Mouse (Mus musculus): ENCODE measurements around the gene Vmn1r212. TPM values are rescaled to one million over a fixed set of nuclear protein-coding genes. Genes with fewer than 3 reads are reported as not detected.
"Not testable (repeated sequence)": the region's sequence is repeated elsewhere in the genome, so short reads cannot be mapped to it uniquely, and the experiment has no call there.

Gene Vmn1r212
- not detected in 2 replicates for polyA plus RNA-seq (2012; rRNA removed)

GRCm38 (mm10) chr13:22884105-22884504 is at the start of gene Vmn1r212:
Gene Vmn1r212 (minus strand): TSS chr13:22884205.
- DNase-seq (ENCODE audit: low spot score) = no peak

GRCm38 (mm10) chr13:22879257-22879656 is 4.7 kb downstream of the Vmn1r212 start:
- DNase-seq (ENCODE audit: low spot score) = no peak

DNA sequence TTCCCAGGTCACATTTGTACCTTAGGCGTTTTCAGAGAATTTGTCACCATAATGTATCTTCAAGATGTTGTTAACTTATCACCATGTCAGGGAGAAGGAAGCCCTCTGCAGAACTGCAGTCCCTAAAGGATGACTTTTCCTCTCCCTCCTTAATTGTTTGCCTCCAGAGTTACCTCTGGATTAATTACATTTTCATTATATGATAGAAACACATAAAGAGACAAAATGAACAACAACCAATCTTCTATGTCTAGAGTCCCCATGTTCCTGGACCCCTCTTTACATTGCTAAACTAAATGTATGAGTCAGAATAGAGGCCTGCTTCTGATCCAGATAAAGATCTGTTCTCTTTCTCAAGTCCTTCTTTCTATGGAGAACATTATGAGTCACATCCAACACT is 26.5 kb downstream of the Vmn1r212 start, which contains the start of gene Vmn1r211:
Vmn1r211 (minus strand) TSS at position 101 of the 400 bp plus-strand sequence.
- DNase-seq (ENCODE audit: low spot score) = no peak

DNA sequence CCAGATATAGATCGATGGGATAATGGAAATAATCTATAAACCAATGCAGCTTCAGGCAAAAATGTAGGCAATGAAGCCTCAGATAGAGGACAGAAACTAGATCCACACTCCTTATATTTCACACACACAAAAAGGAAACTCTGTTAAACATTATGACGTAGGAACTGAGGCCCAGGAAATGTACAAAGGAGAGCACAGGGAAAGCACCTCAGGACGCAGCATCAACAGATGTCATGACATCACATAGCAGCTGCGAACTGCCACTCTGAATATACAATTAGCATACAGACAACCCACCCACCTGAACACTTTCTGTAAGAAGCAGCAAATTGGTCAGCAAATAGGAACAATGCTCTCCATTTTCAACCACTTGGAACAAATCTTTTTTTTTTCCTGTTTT is 29.2 kb downstream of the Vmn1r212 start:
- DNase-seq (ENCODE audit: low spot score) = no peak

- no peak for DNase-seq (ENCODE audit: low spot score)
Observed at GRCm38 (mm10) chr13:22846798-22847197, 37.2 kb downstream of the Vmn1r212 start.

- not testable (repeated sequence) for DNase-seq (ENCODE audit: low spot score)
Observed at GRCm38 (mm10) chr13:22844304-22844703, 39.7 kb downstream of the Vmn1r212 start.

Other genes starting within 250 kb of the Vmn1r212 start
- gene Vmn1r207-ps, start 154.6 kb downstream of the Vmn1r212 start, polyA plus RNA-seq (2012; rRNA removed) = not detected in 2 replicates
- gene Vmn1r208, start 106.8 kb downstream of the Vmn1r212 start, polyA plus RNA-seq (2012; rRNA removed) = not detected in 2 replicates
- not detected in 2 replicates for gene Vmn1r209, start 74.5 kb downstream of the Vmn1r212 start, polyA plus RNA-seq (2012; rRNA removed)
- gene Vmn1r210, start 52.9 kb downstream of the Vmn1r212 start, polyA plus RNA-seq (2012; rRNA removed) = not detected in 2 replicates
- not detected in 2 replicates for gene Vmn1r211, start 26.6 kb downstream of the Vmn1r212 start, polyA plus RNA-seq (2012; rRNA removed)
- not detected in 2 replicates for gene Vmn1r213, start 123.5 kb upstream of the Vmn1r212 start, polyA plus RNA-seq (2012; rRNA removed)
- gene Vmn1r214, start 146.2 kb upstream of the Vmn1r212 start, polyA plus RNA-seq (2012; rRNA removed) = not detected in 2 replicates
- not detected in 2 replicates for gene Vmn1r215, start 183.8 kb upstream of the Vmn1r212 start, polyA plus RNA-seq (2012; rRNA removed)
- gene Vmn1r217, start 234.0 kb upstream of the Vmn1r212 start, polyA plus RNA-seq (2012; rRNA removed) = not detected in 2 replicates
- gene Vmn1r218, start 248.9 kb upstream of the Vmn1r212 start, polyA plus RNA-seq (2012; rRNA removed) = not detected in 2 replicates